Mouse (Mus musculus): ENCODE data around the gene Vmn2r19. TPM values are rescaled to one million over a fixed set of nuclear protein-coding genes. Genes with fewer than 3 reads are reported as not detected.

Vmn2r19 gene
- polyA plus RNA-seq, 1 experiment from 2014 or later: not detected

- no peaks in the 10 kb centered on the region for H3K36me3 ChIP-seq (ENCODE audit: control insufficient read depth, insufficient read depth, low read length)
- H3K9me3 ChIP-seq (ENCODE audit: control insufficient read depth, low read length): no peaks in the 10 kb centered on the region
- H3K27ac ChIP-seq (ENCODE audit: low read depth, low read length): no peak overlapping the region
- no peaks in the 10 kb centered on the region for H3K4me1 ChIP-seq (ENCODE audit: control insufficient read depth, insufficient read depth, low read length)
- DNase-seq (ENCODE audit: low spot score) (no peak), ATAC-seq (ENCODE audit: insufficient read depth, low FRiP score, low TSS enrichment) (no peak)
- 84% methylated on average over 1 of the region's 1 CpGs for WGBS
- no peak overlapping the region for H3K9ac ChIP-seq (ENCODE audit: low read length)
- H3K4me2 ChIP-seq (ENCODE audit: low read depth): no peak overlapping the region
- no peaks in the 10 kb centered on the region for H3K27me3 ChIP-seq (ENCODE audit: control insufficient read depth, insufficient read depth, low read length)
- H3K4me3 ChIP-seq (ENCODE audit: low read depth, low read length): no peak overlapping the region
Measured at GRCm38 (mm10) chr6:123346141-123346540, 38.0 kb downstream of the Vmn2r19 start.

Other genes starting within 250 kb of the Vmn2r19 start
- 0.64 and 0.99 TPM in 2 replicates for gene Clec4a2, start 201.9 kb upstream of the Vmn2r19 start, polyA plus RNA-seq (2014; fragmentation: Nextera tagmentation; extraction: Ambion mirVana)
- not detected in 2 replicates for gene Clec4b2, start 135.4 kb upstream of the Vmn2r19 start, polyA plus RNA-seq (2014; fragmentation: Nextera tagmentation; extraction: Ambion mirVana)
- gene Clec4n, start 78.5 kb upstream of the Vmn2r19 start, polyA plus RNA-seq (2014; fragmentation: Nextera tagmentation; extraction: Ambion mirVana): not detected in 2 replicates
- gene Clec4d, start 46.2 kb upstream of the Vmn2r19 start, polyA plus RNA-seq (2014; fragmentation: Nextera tagmentation; extraction: Ambion mirVana): 0.27 TPM in 1 of 2 replicates, not detected in the other
- gene Clec4e, start 18.5 kb upstream of the Vmn2r19 start, polyA plus RNA-seq (2014; fragmentation: Nextera tagmentation; extraction: Ambion mirVana): not detected in 2 replicates
- gene Vmn2r20, start 109.8 kb downstream of the Vmn2r19 start, polyA plus RNA-seq (2014; fragmentation: Nextera tagmentation; extraction: Ambion mirVana): not detected in 2 replicates
- gene Vmn2r21, start 225.1 kb downstream of the Vmn2r19 start, polyA plus RNA-seq (2014; fragmentation: Nextera tagmentation; extraction: Ambion mirVana): not detected in 2 replicates

Measured in neural tube, embryonic 11.5 days (tissue).